Mouse (Mus musculus) bone marrow, adult 2 months (tissue): ENCODE measurements at regions not wholly inside any gene's neighbourhood (a gene's known extent, or its start where the extent isn't known, plus 50 kb on each side); places are given as distances from the start of the nearest gene placed in this dataset.

Experiments used
- CTCF ChIP-seq: fragments of 200-500 bp; IDR thresholded peaks from 2 replicates; pipeline ENCODE4 v1.5.1; 2011; ENCODE audit warnings: low read length, control low read depth; ENCODE audit not compliant: control insufficient read depth, insufficient read depth
- POLR2A ChIP-seq: fragments of 200-500 bp; IDR thresholded peaks from 2 replicates; pipeline ENCODE4 v1.6.1; 2011; ENCODE audit warnings: low read depth, mild to moderate bottlenecking, control low read depth, low read length, borderline replicate concordance; ENCODE audit not compliant: control insufficient read depth

- no peak for TF ChIP-seq CTCF
- no peak for TF ChIP-seq POLR2A
Observed at GRCm38 (mm10) chr4:34403061-34403460, 147.7 kb upstream of the Akirin2 start.
